Comparison of ENCODE assay signal across 14 mouse cellular contexts in the genomic region with DNA sequence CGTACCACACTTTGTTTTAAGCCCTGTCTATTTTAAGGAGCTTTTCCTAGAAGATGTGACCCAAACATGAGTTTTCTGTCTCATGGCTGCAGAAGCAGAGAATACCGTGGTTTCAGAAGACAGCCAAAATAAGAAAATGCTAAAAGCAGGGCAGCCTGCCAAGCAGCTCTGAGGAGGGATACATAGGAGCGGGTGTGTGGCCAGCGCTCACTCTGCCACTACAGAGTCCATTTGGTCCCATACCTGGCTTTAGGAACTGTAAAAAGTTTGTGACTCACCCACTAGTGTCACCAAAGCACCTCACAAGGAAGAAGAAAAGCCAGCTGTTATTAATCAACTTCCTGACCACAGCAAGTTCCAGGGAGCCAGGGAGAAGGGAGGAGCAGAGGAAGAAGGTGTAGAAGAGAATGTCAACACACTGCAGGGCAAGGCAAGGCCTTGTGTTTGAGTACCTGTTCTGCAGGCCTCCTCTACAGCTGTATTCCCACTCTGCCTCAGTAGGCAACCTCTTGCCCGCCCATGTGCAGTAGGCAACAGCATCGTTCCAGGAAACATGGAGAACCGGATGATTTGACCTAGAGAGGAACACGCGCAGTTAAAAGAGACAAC. TPM values are rescaled to one million over a fixed set of nuclear protein-coding genes. Genes with fewer than 3 reads are reported as not detected.
A peak's percentile ranks its signal among the peaks of the same experiment; 100 is the strongest.
DNase-seq lines count a peak whose midpoint lies in the region; ATAC-seq lines count a peak whose summit lies in the region.
"Had no signal": no experiment of that assay in that cellular context is flagged by ENCODE, and none has a peak within 500 bp of the region (broad histone marks: within the 10 kb centered on the region; RNA-seq: fewer than 3 reads in every experiment).

No protein-coding gene starts in this region.

- peak; percentile 74 for DNase-seq in kidney, postnatal 10 days
- peak; percentile 31 for DNase-seq in 416B (ENCODE audit: low read depth)
- peak; percentile 51 to 68 for DNase-seq in frontal cortex, postnatal 36 days (ENCODE audit: low spot score in 2 of 2)
- peak; percentile 14 for DNase-seq in lung, postnatal 14 days
- no peak for DNase-seq in thymus, adult 18-20 months
- no peak for DNase-seq in B cell, adult 2 months
- DNase-seq: adrenal gland, postnatal 25 days; cerebellum, postnatal 36 days; thymus, postnatal 36 days had no signal

- H3K4me2 ChIP-seq in kidney, embryonic 15.5 days: no peak overlapping the region
- no peak overlapping the region for H3K4me2 ChIP-seq in hindbrain, embryonic 12.5 days (replicated peaks)

- no peaks in the 10 kb centered on the region for H3K4me1 ChIP-seq in kidney, embryonic 15.5 days
- H3K4me1 ChIP-seq in hindbrain, embryonic 12.5 days: peaks cover 3% of the 10 kb centered on the region; the same call in 1 of the 2 replicates

- 86% methylated on average over 9 of the region's 9 CpGs for WGBS in kidney, embryonic 15.5 days
- 94% methylated on average over 9 of the region's 9 CpGs for WGBS in hindbrain, embryonic 12.5 days

- H3K27ac ChIP-seq in kidney, embryonic 15.5 days: no peak overlapping the region
- no peak overlapping the region for H3K27ac ChIP-seq in hindbrain, embryonic 12.5 days
- H3K27ac ChIP-seq: hindbrain, embryonic 10.5 days; left cerebral cortex, adult 2 months had no signal

- ATAC-seq in kidney, embryonic 15.5 days (replicated peaks; ENCODE audit: low FRiP score): no peak
- no peak for ATAC-seq in hindbrain, embryonic 12.5 days (ENCODE audit: low FRiP score)
- ATAC-seq: forebrain, embryonic 14.5 days had no signal

- no peak overlapping the region for H3K9ac ChIP-seq in kidney, embryonic 15.5 days
- no peak overlapping the region for H3K9ac ChIP-seq in hindbrain, embryonic 12.5 days

- no peak overlapping the region for H3K4me3 ChIP-seq in kidney, embryonic 15.5 days (replicated peaks)
- H3K4me3 ChIP-seq in hindbrain, embryonic 12.5 days: no peak overlapping the region
- H3K4me3 ChIP-seq: hindbrain, embryonic 10.5 days; left cerebral cortex, adult 2 months had no signal

- no peaks in the 10 kb centered on the region for H3K27me3 ChIP-seq in kidney, embryonic 15.5 days
- H3K27me3 ChIP-seq in hindbrain, embryonic 12.5 days: no peaks in the 10 kb centered on the region

- 0 out of 2 replicates have a peak, but pooled peaks cover 5% of the 10 kb centered on the region for H3K36me3 ChIP-seq in kidney, embryonic 15.5 days
- 0 out of 2 replicates have a peak, but pooled peaks cover 7% of the 10 kb centered on the region for H3K36me3 ChIP-seq in hindbrain, embryonic 12.5 days

- H3K9me3 ChIP-seq in kidney, embryonic 15.5 days (replicated peaks): no peaks in the 10 kb centered on the region
- H3K9me3 ChIP-seq in hindbrain, embryonic 12.5 days (replicated peaks): no peaks in the 10 kb centered on the region
- H3K9me3 ChIP-seq: hindbrain, embryonic 10.5 days had no signal

RNA-seq across cellular contexts. Expression of gene Sumf1, which starts 32.6 kb away (rescaled TPM):
- polyA plus RNA-seq in kidney, embryonic 15.5 days (2015; fragmentation: Nextera tagmentation; extraction: Ambion mirVana): 25.3 and 26.0 TPM in 2 replicates
- 16.8 and 16.9 TPM in 2 replicates for polyA plus RNA-seq in hindbrain, embryonic 12.5 days (2016; fragmentation: Nextera tagmentation; extraction: Ambion mirVana)

Comparison
In these comparisons a context has a peak if more than half of its experiments do, and no peak if none do; other contexts are left out.
1. DNase-seq: peak in kidney, postnatal 10 days (single experiment), 416B (single experiment), frontal cortex, postnatal 36 days (2 of 2) and lung, postnatal 14 days (single experiment); none in thymus, adult 18-20 months (0 of 2) and B cell, adult 2 months (0 of 2).